Mouse (Mus musculus) lung, embryonic 14.5 days (tissue): ENCODE measurements at regions not wholly inside any gene's neighbourhood (a gene's known extent, or its start where the extent isn't known, plus 50 kb on each side); places are given as distances from the start of the nearest gene placed in this dataset.

Source experiments
- ATAC-seq: fragments of 200-750 bp; cut with Nextera tagmentation; 2 replicates; pipeline ENCODE4 v1.8.0; 2017; ENCODE audit warnings: mild to moderate bottlenecking, moderate TSS enrichment, moderate library complexity; ENCODE audit not compliant: insufficient read depth
- DNase-seq: peaks from one replicate; pipeline ENCODE4 v3.0.0-alpha.2; 2015
- H3K27ac ChIP-seq: fragments of 300-500 bp; sonication (generic); 2 replicates; pipeline ENCODE4 v1.5.1; 2014; ENCODE audit warnings: low read depth, mild to moderate bottlenecking, moderate library complexity
- H3K27me3 ChIP-seq: fragments of 300-500 bp; sonication (generic); 2 replicates; pipeline ENCODE4 v1.6.1; 2014; ENCODE audit warnings: low read length, control low read depth; ENCODE audit not compliant: insufficient read depth
- H3K36me3 ChIP-seq: fragments of 300-500 bp; sonication (generic); 2 replicates; pipeline ENCODE4 v1.6.1; 2014; ENCODE audit warnings: control low read depth; ENCODE audit not compliant: insufficient read depth
- H3K4me1 ChIP-seq: fragments of 300-500 bp; sonication (generic); 2 replicates; pipeline ENCODE4 v1.6.1; 2014; ENCODE audit warnings: antibody characterized with exemption, control low read depth; ENCODE audit not compliant: insufficient read depth
- H3K4me2 ChIP-seq: fragments of 300-500 bp; sonication (generic); 2 replicates; pipeline ENCODE4 v1.6.1; 2014; ENCODE audit warnings: mild to moderate bottlenecking
- H3K4me3 ChIP-seq: fragments of 300-500 bp; sonication (generic); 2 replicates; pipeline ENCODE4 v1.5.1; 2014; ENCODE audit warnings: low read depth, low read length
- H3K9ac ChIP-seq: fragments of 300-500 bp; sonication (generic); 2 replicates; pipeline ENCODE4 v1.6.1; 2014
- H3K9me3 ChIP-seq: fragments of 300-500 bp; sonication (generic); 2 replicates; pipeline ENCODE4 v1.6.1; 2016; ENCODE audit warnings: low read depth, low read length, control low read depth
- CTCF ChIP-seq: IDR thresholded peaks from 2 replicates; pipeline ENCODE4 v1.5.1; 2016; ENCODE audit warnings: antibody characterized with exemption, low read depth
- WGBS: fragments of 180-500 bp; shearing (Covaris S2); extraction: QIAGEN DNeasy Blood & Tissue Kit; methylation state at CpG from one replicate; pipeline ENCODE4 v1.1.7; 2014; 5-methylcytosine and 5-hydroxymethylcytosine counted together

- Histone ChIP-seq H3K9me3 (no peaks in the 10 kb centered on the region), H3K4me3 (no peak overlapping the region), H3K27ac (no peak overlapping the region), H3K4me1 (no peaks in the 10 kb centered on the region), H3K27me3 (no peaks in the 10 kb centered on the region), H3K36me3 (no peaks in the 10 kb centered on the region), H3K4me2 (no peak overlapping the region), H3K9ac (no peak overlapping the region)
- WGBS: 41% methylated on average over 6 of the region's 6 CpGs
- ATAC-seq (no peak), DNase-seq (no peak)
- no peak for TF ChIP-seq CTCF
Measured at GRCm38 (mm10) chr1:121046581-121046980, 285.8 kb downstream of the Insig2 start.

- TF ChIP-seq CTCF: no peak
- no peak for ATAC-seq
- no peak overlapping the region for H3K4me2 ChIP-seq
- no peak overlapping the region for H3K4me3 ChIP-seq
- no peaks in the 10 kb centered on the region for H3K4me1 ChIP-seq
- H3K27me3 ChIP-seq: no peaks in the 10 kb centered on the region
- WGBS: 60% methylated on average over 2 of the region's 2 CpGs
- no peak overlapping the region for H3K9ac ChIP-seq
- no peak for DNase-seq
- H3K36me3 ChIP-seq: no peaks in the 10 kb centered on the region
- no peaks in the 10 kb centered on the region for H3K9me3 ChIP-seq
- H3K27ac ChIP-seq: no peak overlapping the region
Measured at GRCm38 (mm10) chr1:121047406-121047805, 285.0 kb downstream of the Insig2 start.

- H3K9ac ChIP-seq: no peak overlapping the region
- H3K9me3 ChIP-seq: no peaks in the 10 kb centered on the region
- H3K27me3 ChIP-seq: no peaks in the 10 kb centered on the region
- H3K4me1 ChIP-seq: no peaks in the 10 kb centered on the region
- 84% methylated on average over 4 of the region's 4 CpGs for WGBS
- H3K36me3 ChIP-seq: no peaks in the 10 kb centered on the region
- H3K4me3 ChIP-seq: no peak overlapping the region
- no peak overlapping the region for H3K27ac ChIP-seq
- TF ChIP-seq CTCF: no peak
- DNase-seq (no peak), ATAC-seq (no peak)
- no peak overlapping the region for H3K4me2 ChIP-seq
Measured at GRCm38 (mm10) chr1:121049684-121050083, 282.7 kb downstream of the Insig2 start.

- Histone ChIP-seq H3K4me1 (no peaks in the 10 kb centered on the region), H3K4me2 (no peak overlapping the region), H3K36me3 (no peaks in the 10 kb centered on the region), H3K27ac (no peak overlapping the region), H3K4me3 (no peak overlapping the region), H3K27me3 (no peaks in the 10 kb centered on the region), H3K9ac (no peak overlapping the region), H3K9me3 (no peaks in the 10 kb centered on the region)
- no peak for TF ChIP-seq CTCF
- ATAC-seq: no peak
- 24% methylated on average over 10 of the region's 12 CpGs for WGBS
- peak; percentile 1 for DNase-seq
Measured at GRCm38 (mm10) chr1:121050695-121051495, 281.5 kb downstream of the Insig2 start.

- Histone ChIP-seq H3K27ac (no peak overlapping the region), H3K4me3 (no peak overlapping the region), H3K4me1 (no peaks in the 10 kb centered on the region), H3K9ac (no peak overlapping the region), H3K36me3 (no peaks in the 10 kb centered on the region), H3K27me3 (no peaks in the 10 kb centered on the region), H3K4me2 (no peak overlapping the region), H3K9me3 (no peaks in the 10 kb centered on the region)
- ATAC-seq: no peak
- WGBS: 64% methylated on average over 6 of the region's 6 CpGs
- DNase-seq: no peak
- TF ChIP-seq CTCF: no peak
Measured at GRCm38 (mm10) chr1:121051496-121052119, 280.8 kb downstream of the Insig2 start.

- no peak overlapping the region for H3K4me2 ChIP-seq
- no peaks in the 10 kb centered on the region for H3K36me3 ChIP-seq
- no peak overlapping the region for H3K27ac ChIP-seq
- no peak for DNase-seq
- no peaks in the 10 kb centered on the region for H3K4me1 ChIP-seq
- no peaks in the 10 kb centered on the region for H3K27me3 ChIP-seq
- no peak for TF ChIP-seq CTCF
- WGBS: 76% methylated on average over 5 of the region's 5 CpGs
- H3K9ac ChIP-seq: no peak overlapping the region
- no peak overlapping the region for H3K4me3 ChIP-seq
- H3K9me3 ChIP-seq: no peaks in the 10 kb centered on the region
- ATAC-seq: no peak
Measured at GRCm38 (mm10) chr1:121052120-121052501, 280.3 kb downstream of the Insig2 start.

- 28% methylated on average over 11 of the region's 11 CpGs for WGBS
- Histone ChIP-seq H3K4me2 (no peak overlapping the region), H3K27ac (no peak overlapping the region)
Measured at GRCm38 (mm10) chr1:121053692-121054091, 278.7 kb downstream of the Insig2 start.

More at GRCm38 (mm10) chr1:121053692-121054091, 278.7 kb downstream of the Insig2 start:
- TF ChIP-seq CTCF: peak; percentile 57
- no peaks in the 10 kb centered on the region for H3K4me1 ChIP-seq
- peak; percentile 60 for DNase-seq
- no peaks in the 10 kb centered on the region for H3K36me3 ChIP-seq
- ATAC-seq: 0 out of 2 replicates have a peak, but pooled peaks have one; percentile 41
- no peak overlapping the region for H3K9ac ChIP-seq
- no peak overlapping the region for H3K4me3 ChIP-seq
- no peaks in the 10 kb centered on the region for H3K9me3 ChIP-seq
- no peaks in the 10 kb centered on the region for H3K27me3 ChIP-seq
